8 mouse cellular contexts compared by ENCODE assay signal in genomic region chr19:26607156-26607536, GRCm38 (mm10). TPM values are rescaled to one million over a fixed set of nuclear protein-coding genes. Genes with fewer than 3 reads are reported as not detected.
A peak's percentile ranks its signal among the peaks of the same experiment; 100 is the strongest.
DNase-seq lines count a peak whose midpoint lies in the region; ATAC-seq and TF ChIP-seq lines count a peak whose summit lies in the region.

No protein-coding gene starts in this region.

- peak; percentile 23 for ATAC-seq in common myeloid progenitor, adult 5-6 weeks (replicated peaks; ENCODE audit: low read depth, poor library complexity, severe bottlenecking)
- peak; percentile 43 for ATAC-seq in kidney, embryonic 16.5 days (ENCODE audit: low FRiP score, low TSS enrichment)
- ATAC-seq in lung, postnatal 0 days: peak; percentile 25
- peak; percentile 42 for ATAC-seq in neutrophil, adult 5-6 weeks (ENCODE audit: extremely low read depth, insufficient number of reproducible peaks, low FRiP score, poor library complexity, severe bottlenecking)

- peak; percentile 78 to 80 for DNase-seq in left cerebral cortex, adult 2 months (ENCODE audit: extremely low spot score in 1 of 2, low spot score in 2 of 2)
- no peak for DNase-seq in left cerebral cortex, adult 8-10 months (ENCODE audit: low spot score in 2 of 2)
- peak; percentile 79 to 86 for DNase-seq in heart, adult 18-20 months
- peak; percentile 78 for DNase-seq in lung, postnatal 0 days (ENCODE audit: low spot score)
- peak; percentile 81 to 84 for DNase-seq in thymus, postnatal 36 days

- no peaks in the 10 kb centered on the region for H3K9me3 ChIP-seq in kidney, embryonic 16.5 days (ENCODE audit: low read length)
- no peaks in the 10 kb centered on the region for H3K9me3 ChIP-seq in lung, postnatal 0 days (ENCODE audit: low read length)

- peak overlapping the region; percentile 78 for H3K9ac ChIP-seq in kidney, embryonic 16.5 days (replicated peaks; ENCODE audit: low read length)
- H3K9ac ChIP-seq in lung, postnatal 0 days (replicated peaks; ENCODE audit: low read depth): peak overlapping the region; percentile 63

- intact Hi-C loops in left cerebral cortex, adult 2 months (cut with DNase I): loop anchor here (2.0 to 5.0 kb wide), 2 partner anchors 224 to 345 kb away; no protein-coding TSS in a partner anchor

- H3K4me3 ChIP-seq in left cerebral cortex, adult 2 months: peak overlapping the region; percentile 96
- peak overlapping the region; percentile 70 for H3K4me3 ChIP-seq in kidney, embryonic 16.5 days (ENCODE audit: low read length)
- peak overlapping the region; percentile 64 for H3K4me3 ChIP-seq in lung, postnatal 0 days (ENCODE audit: low read depth, low read length)

- no peak for TF ChIP-seq CTCF in left cerebral cortex, adult 2 months (IDR thresholded peaks at IDR 0.05)
- no peak for TF ChIP-seq CTCF in lung, postnatal 0 days (IDR thresholded peaks at IDR 0.05)

- H3K27ac ChIP-seq in left cerebral cortex, adult 2 months: peak overlapping the region; percentile 95
- H3K27ac ChIP-seq in kidney, embryonic 16.5 days (ENCODE audit: low read length): peak overlapping the region; percentile 55; the same call in 1 of the 2 replicates
- peak overlapping the region; percentile 90 for H3K27ac ChIP-seq in lung, postnatal 0 days (ENCODE audit: low read length)

- H3K36me3 ChIP-seq in kidney, embryonic 16.5 days (ENCODE audit: insufficient read depth, low read length): no peaks in the 10 kb centered on the region
- H3K36me3 ChIP-seq in lung, postnatal 0 days (ENCODE audit: insufficient read depth, low read length): no peaks in the 10 kb centered on the region

- H3K27me3 ChIP-seq in kidney, embryonic 16.5 days (ENCODE audit: insufficient read depth, low read length): 0 out of 2 replicates have a peak, but pooled peaks cover 5% of the 10 kb centered on the region
- H3K27me3 ChIP-seq in lung, postnatal 0 days (replicated peaks; ENCODE audit: insufficient read depth, low read length): no peaks in the 10 kb centered on the region

- WGBS in kidney, embryonic 16.5 days: 0% methylated on average over 48 of the region's 56 CpGs
- WGBS in lung, postnatal 0 days: under 1% methylated on average over 33 of the region's 56 CpGs

- H3K4me2 ChIP-seq in kidney, embryonic 16.5 days (replicated peaks; ENCODE audit: low read depth, low read length): peak overlapping the region; percentile 99
- H3K4me2 ChIP-seq in lung, postnatal 0 days (replicated peaks; ENCODE audit: low read depth, low read length): peak overlapping the region; percentile 95

- peaks cover 14% of the 10 kb centered on the region for H3K4me1 ChIP-seq in kidney, embryonic 16.5 days (ENCODE audit: insufficient read depth, low read length)
- H3K4me1 ChIP-seq in lung, postnatal 0 days (ENCODE audit: insufficient read depth, low read depth, low read length): peaks cover 12% of the 10 kb centered on the region; the same call in 1 of the 2 replicates

- TF ChIP-seq EP300 in lung, postnatal 0 days (IDR thresholded peaks at IDR 0.05): no peak

RNA-seq across cellular contexts. Expression of gene Smarca2, which starts 2.3 kb away (rescaled TPM):
- 100 to 1,000 TPM; 280 to 296 TPM for total RNA-seq in left cerebral cortex, adult 2 months (2021)
- total RNA-seq in left cerebral cortex, adult 8-10 months (2022): 100 to 1,000 TPM; 241 to 319 (median 271) TPM
- total RNA-seq in common myeloid progenitor, adult 5-6 weeks (2017): 104 and 109 TPM in 2 replicates
- total RNA-seq in heart, adult 18-20 months (2021): 10 to 100 TPM; 68.5 to 70.4 TPM
- 40.5 and 46.7 TPM in 2 replicates for polyA plus RNA-seq in kidney, embryonic 16.5 days (2015; fragmentation: Nextera tagmentation; extraction: Ambion mirVana)
- 46.3 and 69.8 TPM in 2 replicates for polyA plus RNA-seq in lung, postnatal 0 days (2015; fragmentation: Nextera tagmentation; extraction: Ambion mirVana)
- 147 and 162 TPM in 2 replicates for total RNA-seq in neutrophil, adult 5-6 weeks (2017)

Comparison
In these comparisons a context has a peak if more than half of its experiments do, and no peak if none do; other contexts are left out.
1. DNase-seq: peak in left cerebral cortex, adult 2 months (2 of 2), heart, adult 18-20 months (2 of 2), lung, postnatal 0 days (single experiment) and thymus, postnatal 36 days (2 of 2); none in left cerebral cortex, adult 8-10 months (0 of 2).
2. Peak in every context shown above with its lines, with median percentiles within 50 percentile points of each other: H3K27ac ChIP-seq, H3K4me3 ChIP-seq and ATAC-seq.